Mouse (Mus musculus): Measurements from ENCODE around the gene I830077J02Rik.

DNA sequence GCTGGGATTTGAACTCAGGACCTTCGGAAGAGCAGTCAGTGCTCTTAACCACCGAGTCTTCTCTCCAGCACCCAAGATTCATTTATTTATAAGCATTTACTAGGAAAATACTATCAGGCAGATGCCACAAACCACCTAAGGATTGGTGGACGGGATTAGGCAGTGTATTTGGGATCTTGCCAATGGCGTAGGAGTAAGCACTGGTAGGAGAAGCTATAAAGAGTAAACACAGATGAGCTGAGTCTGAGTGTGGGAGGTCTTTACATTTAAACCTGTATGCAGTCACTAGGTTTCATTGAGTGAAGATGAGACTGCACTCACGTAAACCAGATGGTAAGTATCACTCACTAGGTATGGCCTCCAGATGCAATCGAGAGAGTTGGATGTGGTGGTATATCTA lies 1.5 kb upstream of the I830077J02Rik start:
- TF ChIP-seq CTCF (IDR thresholded peaks at IDR 0.05; ENCODE audit: control insufficient read depth, insufficient read depth, low read length) (no peak), POLR2A (IDR thresholded peaks at IDR 0.05; ENCODE audit: borderline replicate concordance, control insufficient read depth, low read depth, low read length) (no peak)
